Mouse (Mus musculus) frontal cortex, postnatal 10 days (tissue): Measurements from ENCODE around the gene Gm10638.

Experiments used
- DNase-seq, 2 experiments: peaks; one replicate each; pipeline ENCODE4 v3.0.0; 2022; ENCODE audit warnings: low spot score in 2 of 2, mixed read lengths in 1 of 2

The Gm10638 gene

DNA sequence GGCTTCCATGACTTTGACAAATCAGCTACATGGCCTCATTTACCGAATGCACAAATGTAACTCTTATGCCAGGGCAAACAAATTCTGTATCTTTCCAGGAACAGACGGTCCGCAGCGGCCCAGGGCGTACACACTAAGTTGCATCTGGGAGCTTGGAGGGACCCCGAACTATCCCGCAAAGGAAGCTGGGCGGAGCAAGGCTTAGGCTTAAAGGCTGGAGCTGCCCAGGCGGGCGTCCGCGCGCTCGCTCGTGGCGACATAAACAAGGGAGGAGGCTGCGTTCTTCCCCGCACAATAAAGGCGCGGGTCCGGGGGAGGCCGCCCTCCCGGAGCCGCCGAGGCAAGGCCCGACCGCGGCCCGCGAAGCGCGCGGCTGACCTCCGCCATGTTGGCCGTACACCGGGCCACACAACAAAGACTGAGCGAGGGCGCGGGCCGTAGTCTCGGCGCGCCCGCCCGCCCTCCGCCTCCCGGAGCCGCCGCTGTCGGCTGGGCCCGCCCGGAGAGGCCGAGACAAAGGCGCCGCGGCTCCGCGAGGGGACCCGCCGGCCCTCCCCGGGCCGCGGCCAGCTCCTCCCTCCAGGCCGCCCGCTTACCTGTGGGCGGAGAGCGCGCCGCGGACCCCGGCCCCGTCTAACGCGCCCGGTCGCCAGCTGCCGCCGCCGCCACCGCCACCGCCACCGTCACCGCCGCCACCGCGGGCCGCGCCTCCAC, at the start of gene Gm10638, which contains the start of gene Siah1a:
Gm10638 (plus strand) TSS at position 479 of the 714 bp plus-strand sequence.
Siah1a (minus strand) TSS at position 714 of the 714 bp plus-strand sequence.
- DNase-seq = peak; percentile 39 to 60

DNA sequence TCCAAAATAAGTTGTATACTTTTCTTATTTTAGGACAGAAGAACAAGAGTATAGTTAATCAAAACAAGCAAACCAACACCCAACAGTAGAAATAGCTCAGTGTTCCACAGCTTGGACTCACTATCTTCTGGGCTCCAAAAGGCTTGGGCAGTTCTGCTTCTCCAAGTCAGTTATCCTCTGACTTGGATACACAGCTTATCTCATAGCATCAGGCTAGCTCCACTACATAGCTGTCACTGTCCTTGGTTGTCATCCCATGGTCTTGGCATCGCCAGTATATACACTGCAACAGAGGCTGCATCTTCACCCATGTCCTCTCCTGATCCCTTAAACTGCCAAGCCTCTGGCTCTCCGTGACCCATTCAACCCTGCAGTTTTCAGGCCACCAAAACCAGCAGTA, 49.8 kb upstream of the Gm10638 start:
- no peak for DNase-seq

DNA sequence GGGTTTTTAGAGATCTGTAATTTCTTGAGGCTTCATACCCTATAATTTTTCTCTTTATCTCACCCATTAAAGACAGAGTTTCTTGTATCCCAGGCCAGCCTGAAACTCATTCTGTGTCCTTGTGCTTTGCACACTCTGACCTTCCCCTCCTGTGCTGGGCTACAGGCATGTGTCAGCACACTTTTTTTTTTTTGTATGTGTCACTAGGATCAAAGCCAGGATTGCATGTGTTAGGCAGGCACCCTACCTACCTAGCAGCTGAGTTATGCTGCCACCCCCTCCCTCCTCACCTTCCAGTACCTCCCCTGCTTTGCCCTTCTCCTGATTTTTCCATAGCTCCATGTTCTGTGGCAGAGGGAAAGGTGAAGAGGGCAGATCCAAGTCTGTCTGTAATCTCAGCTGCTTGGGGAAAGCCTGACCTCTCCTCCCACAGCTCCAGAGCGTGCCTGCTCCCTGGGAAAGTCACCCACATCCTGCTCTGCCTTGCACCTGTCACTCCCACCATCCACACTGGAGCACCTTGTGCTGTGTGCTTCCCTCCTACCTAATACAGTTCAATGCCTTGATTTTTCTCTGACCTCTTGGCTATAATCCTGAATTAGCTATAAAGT, 46.6 kb upstream of the Gm10638 start:
- no peak for DNase-seq

DNA sequence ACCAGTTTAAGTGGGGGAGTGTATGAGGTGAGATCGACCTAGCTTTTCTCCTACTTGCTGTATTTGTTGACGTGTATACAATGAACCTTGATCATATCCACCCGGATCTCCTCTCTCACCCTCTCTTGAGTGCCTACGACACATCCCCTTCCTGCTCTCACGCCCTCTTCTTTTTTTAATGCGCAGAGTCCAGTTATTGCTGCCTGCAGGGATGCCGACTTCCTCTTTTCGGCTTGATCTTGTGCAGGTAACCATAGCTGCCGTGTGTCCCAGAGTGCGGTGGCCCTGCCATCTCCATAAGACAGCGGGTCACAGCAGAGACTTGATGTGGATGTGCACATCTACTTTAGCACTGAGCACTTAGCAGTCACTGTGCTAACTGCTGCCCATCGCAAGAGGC, 46.0 kb upstream of the Gm10638 start:
- no peak for DNase-seq

DNA sequence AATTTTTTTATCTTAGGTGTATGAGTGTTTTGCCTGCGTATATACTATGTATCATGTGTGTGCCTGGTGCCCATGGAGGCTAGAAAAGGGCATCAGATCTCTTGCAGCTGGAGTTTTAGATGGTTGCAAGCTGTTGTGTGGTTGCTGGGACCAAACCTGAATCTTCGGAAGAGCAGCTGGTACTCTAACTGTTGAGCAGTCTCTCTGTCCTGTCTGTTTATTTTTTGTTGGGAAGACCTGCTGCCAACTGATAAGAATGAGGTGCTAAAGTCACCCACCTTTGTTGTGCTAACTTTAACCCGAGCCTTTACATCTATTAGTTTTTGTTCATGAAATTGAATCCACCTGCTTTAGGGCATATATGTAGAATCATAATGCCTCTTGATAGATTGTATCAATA, 43.0 kb upstream of the Gm10638 start:
- DNase-seq = no peak

DNA sequence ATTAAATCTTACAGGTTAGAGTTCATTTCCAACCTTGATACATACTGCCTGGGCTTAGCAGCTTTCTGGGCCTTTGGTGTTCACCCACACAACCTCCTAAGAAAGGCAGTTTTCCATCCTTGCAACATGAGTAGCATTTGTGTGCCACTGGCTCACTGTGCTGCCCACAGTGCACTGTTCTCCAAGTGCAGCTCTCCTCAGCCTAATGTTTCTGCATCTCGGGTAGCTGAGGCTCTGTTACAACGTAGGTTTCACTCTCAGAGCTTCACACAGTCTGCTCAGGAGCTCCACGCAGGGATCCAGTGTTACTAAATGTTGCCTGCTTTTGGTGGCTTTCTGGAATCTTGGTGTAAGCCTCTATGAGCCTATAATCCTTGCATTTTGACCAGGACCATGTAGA, 40.2 kb upstream of the Gm10638 start:
- DNase-seq = no peak

DNA sequence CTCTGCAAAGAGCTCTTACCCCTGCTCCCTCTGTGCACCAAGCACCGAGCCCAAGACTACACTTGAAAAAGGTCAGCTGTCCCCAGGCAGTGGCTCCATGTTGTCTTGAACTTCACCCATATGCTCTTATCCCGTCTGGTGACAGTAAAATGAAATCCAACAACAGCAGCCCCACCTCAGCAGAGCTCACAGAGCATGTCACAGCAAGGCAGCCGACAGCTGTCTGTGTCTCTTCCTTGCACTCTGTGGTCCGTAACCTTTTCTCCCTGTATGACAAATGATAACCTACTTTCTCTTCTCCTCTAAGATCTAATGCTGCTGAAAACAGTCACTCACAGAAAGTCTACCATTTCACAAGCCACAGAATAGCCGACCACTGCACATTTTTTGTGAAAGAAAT, 38.7 kb upstream of the Gm10638 start:
- DNase-seq = no peak

DNA sequence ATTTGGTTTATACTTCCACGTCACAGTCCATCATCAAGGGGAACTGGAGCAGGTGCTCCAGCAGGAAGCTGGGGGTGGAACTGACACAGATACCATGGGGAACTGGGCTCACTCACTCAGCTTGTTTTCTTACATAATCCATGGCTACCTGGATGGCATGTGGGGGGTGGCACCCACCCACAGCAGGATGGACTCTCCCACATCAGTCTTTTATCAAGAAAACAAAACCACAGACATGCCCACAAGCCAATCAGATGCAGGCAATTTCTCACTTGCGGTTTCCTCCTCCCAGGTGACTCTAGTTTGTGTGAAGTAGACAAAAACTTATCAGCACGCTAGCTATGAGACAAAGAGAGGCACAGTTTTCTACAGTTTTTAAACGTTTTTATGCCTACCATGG, 37.6 kb upstream of the Gm10638 start:
- DNase-seq = no peak

DNA sequence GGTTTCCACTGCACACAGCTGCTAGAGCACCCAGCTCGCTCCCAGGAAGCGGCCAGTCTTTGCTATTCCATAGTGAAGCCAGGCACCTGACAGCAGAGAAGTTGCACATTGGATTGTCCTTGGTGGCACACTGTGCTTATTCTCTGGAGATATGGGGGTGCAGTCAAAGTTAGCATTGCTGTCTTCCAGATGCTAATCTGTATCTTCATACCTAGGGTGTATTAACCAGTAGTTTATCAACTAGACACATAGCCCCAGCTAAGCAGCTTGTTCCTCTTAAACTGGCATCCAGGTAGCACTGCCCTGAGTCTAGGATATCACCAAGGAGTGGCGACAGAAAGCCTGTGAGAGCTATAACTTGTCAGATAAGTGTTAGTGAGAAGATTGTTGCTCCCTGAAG, 32.9 kb upstream of the Gm10638 start:
- DNase-seq = no peak

DNA sequence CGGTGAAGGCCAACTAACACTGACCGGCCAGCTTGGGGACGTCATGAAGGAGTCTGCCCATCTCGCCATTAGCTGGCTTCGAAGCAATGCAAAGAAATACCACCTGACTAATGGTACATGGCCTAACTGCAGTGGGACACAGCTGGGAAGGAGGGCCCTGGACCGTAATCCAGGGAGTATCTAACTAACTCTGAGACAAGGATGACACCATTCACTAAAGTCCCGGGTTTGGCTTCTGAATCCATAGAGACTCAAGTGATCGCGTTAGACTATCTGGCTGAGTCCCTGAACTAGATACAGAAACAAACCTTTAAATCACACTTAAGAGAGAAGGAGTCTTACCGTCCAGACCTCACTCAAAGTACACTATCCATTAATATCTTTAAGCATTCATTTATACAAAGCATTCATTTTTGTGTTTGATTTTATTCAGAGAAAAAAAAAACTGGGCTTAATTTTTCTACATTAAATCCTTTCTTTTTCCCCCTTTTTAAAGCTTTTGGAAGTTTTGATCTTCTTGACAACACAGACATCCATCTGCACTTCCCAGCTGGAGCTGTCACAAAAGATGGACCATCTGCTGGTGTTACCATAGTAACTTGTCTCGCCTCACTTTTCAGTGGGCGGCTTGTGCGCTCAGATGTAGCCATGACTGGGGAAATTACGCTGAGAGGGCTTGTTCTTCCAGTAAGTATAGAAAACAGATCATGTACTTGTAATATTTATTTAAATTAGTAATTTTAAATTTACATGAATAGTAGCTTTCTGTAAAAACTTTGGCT, 31.9 kb upstream of the Gm10638 start:
- peak; percentile 59 to 65 for DNase-seq

DNA sequence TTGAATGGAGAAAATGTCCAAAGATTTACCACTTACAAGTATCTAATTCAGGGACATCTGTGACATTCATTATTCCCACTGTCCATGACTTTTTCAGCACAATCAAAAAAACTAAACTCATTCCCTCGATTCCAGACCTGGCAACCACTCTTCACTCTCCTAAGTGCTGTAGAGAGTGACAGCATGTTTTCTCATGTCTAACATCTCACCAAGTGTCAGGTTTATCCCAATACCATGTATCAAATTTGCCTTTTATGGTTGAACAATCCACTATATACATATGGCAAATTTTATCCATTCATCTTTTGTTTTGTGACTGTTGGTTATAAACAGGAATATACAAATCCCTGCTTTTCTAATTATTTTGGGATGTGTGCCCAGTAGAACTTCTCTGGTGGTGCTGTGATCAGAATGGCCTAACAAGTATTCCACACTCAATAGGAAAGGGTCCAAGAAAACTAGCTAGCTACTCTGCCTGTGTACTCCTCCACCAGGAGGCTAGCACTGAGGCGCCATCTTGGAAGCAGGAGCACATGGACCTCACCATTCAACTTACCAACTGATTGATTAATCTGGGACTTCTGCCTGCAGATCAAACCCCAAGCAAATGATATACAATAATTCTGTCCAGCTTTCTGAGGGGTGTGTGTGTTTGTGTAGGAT, 27.0 kb upstream of the Gm10638 start:
- DNase-seq = no peak

DNA sequence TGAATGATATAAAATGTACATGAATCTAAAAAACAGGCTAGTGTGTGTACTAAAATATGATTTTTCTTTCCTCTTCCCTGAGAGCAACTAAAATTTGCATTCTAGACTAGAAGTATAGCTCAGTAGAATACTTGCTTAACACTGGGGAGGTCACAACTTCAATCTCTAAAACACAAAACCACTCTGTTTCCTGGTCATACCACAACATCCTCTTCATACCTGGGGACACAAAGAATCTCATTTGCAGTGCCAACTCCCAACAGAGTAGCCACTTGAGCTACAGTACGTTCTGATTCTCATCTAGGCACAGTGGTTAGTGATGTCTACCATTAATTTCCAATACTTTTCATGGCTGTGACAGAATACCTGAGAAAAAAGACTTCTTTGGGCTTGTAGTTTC, 26.1 kb upstream of the Gm10638 start:
- no peak for DNase-seq

DNA sequence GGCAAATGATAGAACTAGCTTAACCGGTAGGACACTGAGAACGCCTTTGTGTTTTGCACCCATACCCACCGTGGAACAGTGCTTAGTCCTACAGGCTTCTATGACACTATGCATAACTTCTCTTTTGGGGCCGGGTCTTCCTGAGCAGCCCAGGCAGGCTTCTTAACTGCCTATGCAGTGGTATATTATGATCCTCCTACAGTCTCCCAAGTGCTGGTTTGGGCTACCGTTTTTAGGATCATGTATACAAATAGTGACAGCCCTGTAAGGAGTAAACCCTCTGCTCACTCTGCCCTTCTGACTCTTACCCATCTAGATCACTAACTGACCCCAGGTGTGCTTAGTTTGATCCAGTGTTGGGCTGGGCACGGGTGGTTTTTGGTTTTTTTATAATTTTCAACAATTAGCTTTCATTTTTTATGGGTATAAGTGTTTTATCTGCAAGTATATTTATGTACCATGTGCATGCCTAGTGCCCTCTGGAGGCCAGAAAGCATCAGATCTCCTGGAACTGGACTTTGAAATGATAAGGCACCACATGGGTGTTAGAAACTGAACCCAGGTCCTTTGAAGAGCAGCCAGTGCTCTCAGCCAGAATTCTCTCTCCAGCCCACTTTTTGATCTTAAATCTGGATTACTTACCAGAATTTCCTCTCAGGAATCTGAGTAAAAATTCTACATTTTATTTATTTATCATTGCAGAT, 24.6 kb upstream of the Gm10638 start:
- no peak for DNase-seq

DNA sequence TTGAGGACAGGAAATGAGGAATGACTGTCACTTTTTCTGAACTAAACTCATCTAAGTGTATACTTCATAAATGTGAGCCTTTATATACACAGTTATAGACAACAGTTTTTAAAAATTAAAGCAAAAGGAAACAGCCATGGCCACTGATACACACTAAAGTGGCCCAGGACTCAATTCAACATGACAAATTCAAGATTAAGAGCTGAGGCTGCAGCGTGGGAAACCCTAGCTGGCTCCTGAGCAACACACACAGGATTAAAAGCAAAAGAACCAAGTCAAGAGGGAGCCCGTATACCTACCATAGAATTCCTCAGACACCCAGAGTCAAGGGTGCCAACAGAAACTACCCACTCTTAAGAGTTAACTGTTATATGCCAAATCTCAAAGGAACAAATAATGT, 24.0 kb upstream of the Gm10638 start:
- no peak for DNase-seq

DNA sequence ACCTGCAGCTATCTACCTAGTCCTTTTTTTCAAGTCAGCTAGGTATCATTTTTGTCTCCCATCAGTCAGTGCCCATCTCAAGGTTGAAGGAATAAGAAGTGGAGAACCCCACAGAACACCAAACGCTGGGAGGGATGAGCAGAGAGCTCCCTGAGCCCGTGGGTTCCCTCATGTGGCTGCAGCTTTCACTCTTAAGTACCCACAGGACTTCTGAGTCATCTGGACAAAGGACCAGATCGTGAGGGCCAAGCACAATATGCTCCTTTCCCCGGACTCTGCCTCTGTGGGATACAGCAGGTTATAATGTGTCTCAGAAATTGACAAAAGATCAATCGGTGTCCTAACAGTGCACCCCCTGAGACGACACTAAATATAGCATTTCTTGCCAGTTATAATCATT, 18.5 kb upstream of the Gm10638 start:
- no peak for DNase-seq

DNA sequence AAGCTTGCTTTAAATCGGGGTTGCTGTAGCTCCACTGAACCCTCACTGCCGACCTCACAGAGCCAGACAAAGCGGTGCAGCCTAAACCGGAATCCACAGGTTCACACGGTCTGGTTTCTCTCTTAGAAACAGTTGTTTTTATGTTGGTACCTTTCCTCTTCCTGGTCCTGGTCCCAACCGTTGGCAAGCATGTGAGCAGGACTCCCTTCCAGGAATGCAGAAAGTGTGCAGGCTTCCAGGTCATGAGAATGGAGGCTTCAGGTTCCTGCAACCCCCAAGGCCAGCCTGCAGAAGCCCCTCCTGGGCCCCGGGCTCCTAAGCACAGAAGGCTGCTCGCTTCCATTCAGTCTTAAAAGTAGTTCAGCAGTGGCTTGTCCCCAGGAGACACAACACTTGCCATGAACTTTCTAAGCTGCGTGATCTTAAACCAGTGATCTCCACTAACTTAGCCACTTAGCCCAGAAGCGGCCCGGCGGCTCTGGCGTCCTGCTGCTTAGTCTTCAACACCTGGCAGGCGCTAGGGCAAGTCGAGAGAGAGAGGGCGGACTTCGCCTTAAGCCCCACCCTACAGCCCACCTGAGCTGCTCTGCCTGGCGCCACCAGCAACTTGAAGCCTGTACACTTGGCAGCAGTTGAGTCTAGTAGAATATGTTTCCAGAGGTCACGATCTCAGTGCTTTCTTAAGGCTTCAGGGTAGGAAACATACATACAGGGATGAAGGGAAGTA, 17.1 kb upstream of the Gm10638 start:
- no peak for DNase-seq

DNA sequence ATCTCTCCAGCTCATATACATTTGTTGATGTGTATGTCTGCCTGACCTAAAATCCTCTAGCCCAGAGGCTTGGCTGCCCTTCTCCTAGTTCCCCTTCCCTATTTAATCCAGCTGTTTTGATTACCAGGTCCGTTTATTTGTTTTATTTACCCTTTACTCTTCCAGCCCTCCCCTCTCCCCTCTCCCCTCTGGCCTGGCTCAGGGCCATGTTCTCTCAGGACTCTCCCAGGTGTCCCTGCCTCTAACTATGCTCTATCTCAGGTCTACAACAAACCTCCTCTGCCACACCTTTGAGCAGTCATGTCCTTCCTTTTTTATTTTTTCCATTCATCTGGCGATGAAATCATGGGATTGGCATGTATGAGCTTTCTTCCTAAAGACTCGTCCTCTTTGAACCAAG, 15.2 kb upstream of the Gm10638 start:
- DNase-seq = no peak

DNA sequence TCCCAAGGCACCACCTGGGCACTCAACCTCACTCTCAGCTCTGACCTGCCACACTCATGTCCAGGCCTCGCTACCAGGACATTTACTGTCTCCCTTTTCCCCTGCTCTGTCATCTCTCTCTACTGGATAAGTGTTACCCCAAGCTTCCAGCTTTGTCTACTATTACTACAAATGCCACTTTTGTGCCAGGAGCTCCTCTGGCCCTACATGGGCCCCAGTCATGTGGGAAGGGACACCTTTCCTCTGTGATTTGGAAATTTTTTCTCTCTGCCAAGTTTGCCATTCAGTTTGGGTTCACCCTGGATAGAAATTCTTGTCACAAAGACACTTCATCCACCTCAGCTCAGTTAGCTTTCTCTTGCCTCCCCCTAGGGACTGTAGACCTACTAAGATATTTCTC, 14.6 kb upstream of the Gm10638 start:
- DNase-seq = no peak

DNA sequence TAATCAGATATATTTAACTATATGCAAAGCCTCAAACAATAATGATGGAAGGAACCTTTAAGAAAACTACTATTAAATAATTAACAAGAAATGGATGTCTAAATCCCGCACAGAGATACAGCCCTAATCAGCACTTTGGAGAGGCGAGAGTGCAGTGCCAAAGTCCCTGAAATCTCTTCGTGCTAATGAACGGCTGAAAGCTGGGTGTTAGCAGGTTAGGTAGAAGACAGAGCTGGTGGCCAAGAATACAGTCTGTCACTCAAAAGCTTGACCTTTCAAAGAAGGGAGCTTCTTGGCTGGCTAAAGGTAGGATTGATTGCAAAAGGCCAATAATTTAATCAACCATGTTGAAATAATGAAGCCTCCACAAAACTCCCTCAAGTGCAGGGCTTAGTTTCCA, 11.3 kb upstream of the Gm10638 start:
- DNase-seq = no peak

DNA sequence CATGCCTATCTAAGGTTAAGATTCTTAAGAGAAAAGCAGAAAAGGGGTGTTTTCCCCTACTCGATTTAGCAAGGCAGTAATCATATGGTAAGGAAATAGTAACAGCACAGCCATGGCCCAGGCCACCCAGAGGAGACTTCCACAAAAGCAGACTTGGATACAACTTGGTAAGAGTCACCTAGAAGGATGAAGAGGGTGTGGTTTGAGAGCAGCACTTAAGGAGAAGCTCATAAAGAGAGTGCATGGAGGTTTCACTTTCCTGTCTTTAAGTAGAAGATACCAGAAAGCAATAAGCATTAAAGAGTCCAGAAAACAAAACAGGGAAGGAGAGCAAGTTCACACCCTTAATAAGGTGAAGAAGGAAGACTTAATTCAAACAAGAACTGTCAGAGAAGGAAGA, 10.5 kb upstream of the Gm10638 start:
- no peak for DNase-seq
